Mouse (Mus musculus): ENCODE data around the gene Zdhhc19.

DNA sequence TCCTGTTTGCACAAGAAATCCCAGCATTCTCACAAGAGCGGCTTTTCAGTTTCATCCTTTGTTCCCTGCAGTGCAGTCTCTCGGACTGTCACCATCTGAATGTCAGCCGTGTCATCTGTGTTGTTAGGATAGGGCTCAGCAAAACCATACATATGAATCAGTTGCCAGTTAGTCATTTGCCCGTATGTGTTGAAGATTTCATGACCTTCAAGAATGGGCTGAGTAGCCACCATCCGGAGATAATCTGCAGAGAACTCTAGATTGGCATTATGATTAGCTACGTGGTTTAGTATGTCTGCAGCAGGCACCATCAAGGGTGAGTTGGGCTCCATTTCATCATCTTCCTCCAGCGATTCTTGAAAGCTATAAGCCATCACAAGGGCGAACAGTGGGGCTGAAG is 95.5 kb downstream of the Zdhhc19 start:
- TF ChIP-seq POLR2A (IDR thresholded peaks at IDR 0.05; ENCODE audit: control insufficient read depth, extremely low read depth, insufficient read depth, low read length, poor library complexity) (no peak), CTCF (IDR thresholded peaks at IDR 0.05; ENCODE audit: borderline replicate concordance, control insufficient read depth, extremely low read depth, insufficient read depth, low read length, poor library complexity) (no peak)

Data from thymus, adult 2 months (tissue).